Mouse (Mus musculus) cerebellum, adult 11-12 months (tissue): ENCODE measurements at regions not wholly inside any gene's neighbourhood (a gene's known extent, or its start where the extent isn't known, plus 50 kb on each side); places are given as distances from the start of the nearest gene placed in this dataset.
A peak's percentile ranks its signal among the peaks of the same experiment; 100 is the strongest.
"Not testable (repeated sequence)": the region's sequence is repeated elsewhere in the genome, so short reads cannot be mapped to it uniquely, and the experiment has no call there.

Experiments used
- DNase-seq: peaks from one replicate; pipeline ENCODE4 v3.0.0; 2022

DNA sequence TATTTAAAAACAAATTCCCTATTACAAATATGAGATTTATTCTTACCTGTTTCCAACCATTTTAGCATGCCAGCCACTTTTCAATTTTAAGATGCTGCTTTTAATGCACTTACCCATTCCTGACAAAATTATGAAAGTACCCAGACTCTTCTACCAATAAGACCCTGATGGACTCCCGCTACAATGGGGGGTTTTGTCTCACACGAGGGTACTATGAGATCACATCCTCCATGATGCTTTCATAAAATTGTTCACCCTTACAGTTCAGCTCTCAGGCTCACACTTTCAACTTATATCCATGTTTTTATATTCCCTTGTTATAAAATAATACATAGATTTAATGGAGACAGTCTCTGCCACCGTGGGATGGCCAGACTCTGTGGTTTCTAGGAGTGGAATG is 68.1 kb upstream of the Adamts18 start:
- no peak for DNase-seq

DNA sequence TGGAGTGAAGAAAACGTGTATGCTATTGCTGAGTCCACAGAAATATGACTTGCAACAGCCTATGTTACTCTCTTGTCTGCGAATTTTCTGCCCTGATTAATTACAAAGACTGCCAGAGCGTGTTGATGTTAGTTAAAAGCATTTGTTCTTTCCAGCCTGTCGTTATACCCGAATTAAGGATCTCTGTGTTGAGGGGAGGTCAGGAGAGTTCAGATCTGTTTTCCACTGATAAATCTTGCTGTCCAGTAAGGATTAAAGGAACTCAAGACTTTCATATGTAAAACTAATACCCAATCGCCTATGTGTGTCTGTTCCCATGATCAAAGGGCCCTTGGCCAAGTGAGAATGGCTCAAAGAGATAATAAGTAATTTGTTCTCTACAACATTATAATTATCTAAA is 68.7 kb upstream of the Adamts18 start:
- DNase-seq = no peak

DNA sequence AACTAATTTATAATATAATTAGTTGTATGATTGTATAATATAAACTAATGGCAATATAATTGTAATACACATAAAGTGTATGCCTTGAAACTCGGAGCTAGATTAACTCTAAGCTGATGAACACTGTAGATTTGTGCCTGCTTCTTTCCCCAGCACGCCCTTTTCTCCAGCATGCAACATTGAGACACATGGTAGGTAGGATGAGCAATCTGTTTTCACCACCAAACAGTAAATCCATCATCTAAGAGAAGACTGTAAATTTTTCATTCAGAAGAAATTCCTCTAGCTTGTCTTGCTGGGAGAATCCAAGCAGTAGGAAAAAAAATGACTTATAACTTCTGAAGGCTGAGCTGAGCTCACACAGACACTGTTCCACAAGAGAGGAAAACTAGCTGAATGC is 71.8 kb upstream of the Adamts18 start:
- no peak for DNase-seq

DNA sequence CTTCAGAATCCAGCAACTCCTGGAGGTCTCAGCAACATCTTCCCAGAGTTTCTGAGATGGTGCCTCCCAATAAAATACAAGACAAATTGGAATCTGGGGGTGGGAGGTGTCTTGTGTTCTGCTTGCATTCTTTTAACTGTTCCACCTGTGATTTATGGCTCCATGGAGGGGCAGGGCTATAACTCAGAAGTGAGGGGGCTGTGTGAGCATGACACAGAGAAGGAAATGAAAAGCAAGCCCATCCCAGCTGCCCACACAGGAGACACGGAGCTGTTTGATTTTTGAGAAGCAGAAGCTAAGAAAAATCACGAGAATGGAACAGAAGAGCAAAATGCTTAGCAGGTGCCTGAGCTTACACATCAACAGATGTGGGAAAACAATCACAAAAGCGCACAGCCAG is 74.8 kb upstream of the Adamts18 start:
- DNase-seq = no peak

DNA sequence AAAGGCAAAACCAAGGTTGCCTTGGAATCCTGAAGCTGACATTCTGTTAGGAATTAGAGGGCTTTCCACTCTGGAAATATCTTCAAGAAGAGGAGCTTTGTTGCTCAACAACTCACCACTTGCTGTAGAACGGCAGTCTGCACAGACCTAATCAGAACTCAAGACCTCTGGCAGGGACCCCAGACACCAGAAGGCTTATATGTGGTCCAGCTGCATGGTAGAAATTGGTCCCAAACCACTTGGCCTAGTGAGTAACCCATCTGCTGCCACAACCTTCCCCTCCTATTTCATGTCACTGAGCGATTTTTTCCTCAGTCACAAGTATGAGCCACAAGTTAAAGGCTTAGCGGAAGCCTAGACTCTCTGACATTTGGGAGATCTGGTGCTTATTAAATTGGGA is 105.2 kb upstream of the Adamts18 start:
- DNase-seq = no peak

DNA sequence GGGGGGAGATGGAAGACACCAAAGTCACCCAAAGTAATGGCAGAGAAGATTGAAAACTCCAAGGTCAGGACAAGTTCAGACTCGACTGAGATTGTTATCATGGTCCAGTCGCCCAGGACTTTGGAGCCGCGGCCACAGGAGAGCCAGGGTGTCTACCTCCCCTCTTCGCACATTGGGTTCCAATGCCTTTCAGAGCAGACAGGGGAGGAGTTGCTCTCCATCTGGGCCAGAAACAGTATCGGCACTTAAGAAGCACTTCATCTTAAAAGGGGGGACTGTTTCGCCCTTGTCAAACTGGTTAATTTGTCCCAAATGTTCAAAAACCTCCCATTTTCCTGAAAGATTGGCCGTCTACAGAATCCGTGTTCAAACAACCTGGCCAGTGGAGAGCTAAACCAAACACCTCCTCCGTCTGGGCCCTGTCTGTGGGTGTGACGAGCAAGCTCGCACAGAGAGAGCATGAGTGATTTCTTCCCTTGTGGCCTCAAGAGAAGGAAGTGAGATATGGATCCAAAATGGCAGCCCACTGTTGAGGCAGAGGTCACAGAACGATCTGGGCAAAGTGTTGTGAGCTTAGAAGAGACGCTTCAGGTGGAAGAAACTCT is 108.0 kb upstream of the Adamts18 start:
- DNase-seq = no peak

DNA sequence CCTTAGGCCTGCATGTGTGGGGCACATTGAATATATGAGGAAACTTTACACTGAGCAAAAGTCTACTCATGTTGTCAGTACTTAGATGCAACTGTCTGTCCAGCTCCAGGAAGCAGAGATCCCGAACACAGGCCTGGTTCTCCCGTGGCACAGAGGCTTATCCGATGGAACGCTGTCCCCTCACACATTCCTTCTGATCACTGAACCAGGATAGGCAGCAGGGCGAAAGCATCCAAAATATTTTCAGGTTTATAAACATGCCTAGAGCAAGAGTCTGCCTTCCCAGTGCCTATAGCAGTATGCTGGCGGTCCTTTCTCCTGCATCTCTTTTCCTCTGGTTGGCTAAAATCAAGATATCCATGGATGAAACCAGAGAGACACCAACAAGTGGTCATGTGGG is 109.3 kb upstream of the Adamts18 start:
- no peak for DNase-seq

DNA sequence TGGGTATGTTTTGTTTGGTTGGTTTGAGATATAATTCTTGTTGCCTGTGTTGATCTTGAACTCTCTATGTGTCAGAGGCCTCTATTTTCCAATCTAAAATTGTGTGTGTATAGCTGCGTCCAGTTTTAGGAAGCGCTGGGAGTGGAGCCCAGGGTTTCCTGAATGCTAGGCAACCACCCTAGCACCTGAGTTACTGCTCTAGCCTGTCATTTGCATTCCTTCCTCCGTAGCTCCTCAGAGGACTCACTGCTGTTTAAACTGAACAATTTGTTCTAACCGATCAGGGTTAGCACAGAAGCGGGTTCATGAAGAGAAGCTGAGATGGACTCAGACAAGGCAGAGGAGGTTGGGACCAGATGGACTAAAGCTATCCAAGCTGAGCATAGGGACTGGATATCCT is 127.3 kb upstream of the Adamts18 start:
- DNase-seq = no peak

DNA sequence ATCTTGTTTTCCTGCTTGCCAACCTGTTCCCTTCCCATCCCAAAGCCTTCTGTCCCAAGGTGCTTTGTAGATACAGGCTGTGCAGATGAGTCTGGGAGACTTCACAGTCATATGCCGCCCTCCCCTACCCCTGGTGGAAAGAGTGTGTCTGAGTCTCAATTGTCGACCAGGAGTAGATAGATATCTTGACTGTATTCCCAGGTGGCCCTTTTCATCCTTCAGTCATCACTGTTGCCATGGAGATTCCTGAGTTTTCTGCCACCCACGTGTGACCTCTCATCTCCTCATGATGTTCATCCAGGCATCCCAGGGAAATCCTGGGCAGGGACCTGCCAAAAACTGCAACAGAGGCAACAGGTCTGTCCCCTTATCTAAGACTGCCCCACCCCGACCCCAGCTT is 128.1 kb upstream of the Adamts18 start:
- no peak for DNase-seq

DNA sequence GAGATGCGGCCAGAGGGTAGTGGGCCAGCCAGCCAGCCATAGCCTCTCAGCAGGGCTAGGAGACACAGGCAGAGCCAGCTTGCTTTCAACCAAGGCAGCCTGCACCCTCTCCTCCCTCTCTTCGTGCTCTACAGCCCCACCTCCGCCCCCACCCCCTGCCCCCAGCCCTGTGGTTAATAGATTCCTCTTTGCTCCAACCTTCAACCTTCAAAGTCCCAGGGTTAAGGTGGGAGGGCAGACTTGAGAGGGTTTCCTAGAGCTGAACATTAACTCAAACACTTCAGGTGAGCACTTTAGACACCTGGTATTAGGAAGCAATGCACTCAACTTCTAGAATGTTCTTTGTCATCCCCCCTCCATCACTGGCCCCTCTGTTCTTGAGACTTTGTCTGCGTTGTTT is 128.5 kb upstream of the Adamts18 start:
- DNase-seq = no peak

DNA sequence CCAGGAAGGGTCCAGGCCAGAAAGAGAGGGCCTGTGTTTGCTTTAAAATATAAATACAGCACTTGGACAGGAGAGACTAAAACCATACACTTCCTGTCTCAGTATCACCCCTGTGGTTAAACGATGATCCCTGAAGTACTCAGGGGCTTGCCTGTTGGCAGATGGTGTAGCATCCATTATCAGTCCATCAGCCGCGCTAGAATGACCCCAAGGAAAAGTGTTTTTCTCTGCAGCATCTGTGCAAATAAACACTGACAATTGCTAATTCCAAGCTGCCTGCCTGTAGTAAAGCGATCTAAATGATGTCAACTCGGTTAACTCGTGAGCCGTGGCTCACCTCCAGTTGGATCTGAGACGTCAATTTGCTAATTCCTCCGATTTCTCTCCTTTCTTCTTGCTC is 130.4 kb upstream of the Adamts18 start:
- DNase-seq = no peak

DNA sequence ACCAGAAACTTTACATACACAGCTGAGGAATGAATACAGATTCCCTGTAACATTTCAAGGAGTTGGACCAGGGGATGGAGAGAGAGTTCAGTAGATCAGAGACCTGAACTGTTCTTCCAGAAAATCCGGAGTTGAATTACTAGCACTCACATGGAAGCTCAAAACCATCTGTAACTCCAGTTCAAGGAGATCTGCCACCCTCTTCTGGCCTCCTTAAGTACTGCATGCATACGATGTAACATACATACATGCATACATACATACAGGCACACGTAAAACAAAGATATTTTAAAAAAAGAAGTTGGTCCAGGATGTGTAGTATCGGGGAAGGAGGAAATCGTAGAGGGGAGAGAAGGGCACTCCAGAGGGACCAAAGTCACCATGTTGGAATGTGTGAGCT is 131.3 kb upstream of the Adamts18 start:
- DNase-seq = no peak

DNA sequence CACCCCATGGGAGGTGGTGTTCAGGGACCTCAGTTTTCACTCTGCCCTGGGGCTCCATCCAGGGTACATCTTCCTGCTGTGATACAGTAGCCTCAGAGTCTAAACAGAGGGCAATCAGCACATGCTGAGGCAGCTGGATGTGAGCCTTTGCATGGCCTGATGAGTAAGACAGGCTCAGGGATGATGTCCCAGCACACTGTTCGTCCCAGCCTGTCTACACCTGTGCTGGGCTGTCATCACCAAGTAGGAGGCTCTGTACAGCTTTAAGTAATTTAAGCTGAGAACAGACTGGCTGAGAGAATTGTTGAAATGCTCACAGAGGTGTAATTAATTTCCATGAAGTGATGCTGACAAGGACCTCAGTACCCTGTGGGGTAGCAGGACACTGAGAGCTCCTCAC is 132.8 kb upstream of the Adamts18 start:
- no peak for DNase-seq

DNA sequence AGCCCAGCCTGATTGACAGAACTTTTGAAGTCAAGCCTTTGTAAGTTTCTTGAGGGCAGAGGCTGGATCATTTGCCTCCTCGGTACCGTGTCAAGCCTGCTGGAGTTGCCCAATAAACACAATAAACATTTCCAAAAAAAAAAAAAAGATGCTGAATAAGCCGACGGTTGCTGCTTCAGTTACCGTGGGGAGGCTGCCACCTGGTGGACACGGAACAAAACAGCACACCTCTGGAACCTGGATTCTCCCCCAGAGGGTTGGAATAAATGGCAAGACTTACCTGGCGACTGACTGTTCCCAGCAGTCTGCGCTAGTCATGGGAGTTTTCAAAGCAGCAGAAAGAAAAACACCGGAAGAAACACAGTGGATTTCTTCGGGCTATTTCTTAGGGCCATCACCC is 136.3 kb upstream of the Adamts18 start:
- peak; percentile 51 for DNase-seq

DNA sequence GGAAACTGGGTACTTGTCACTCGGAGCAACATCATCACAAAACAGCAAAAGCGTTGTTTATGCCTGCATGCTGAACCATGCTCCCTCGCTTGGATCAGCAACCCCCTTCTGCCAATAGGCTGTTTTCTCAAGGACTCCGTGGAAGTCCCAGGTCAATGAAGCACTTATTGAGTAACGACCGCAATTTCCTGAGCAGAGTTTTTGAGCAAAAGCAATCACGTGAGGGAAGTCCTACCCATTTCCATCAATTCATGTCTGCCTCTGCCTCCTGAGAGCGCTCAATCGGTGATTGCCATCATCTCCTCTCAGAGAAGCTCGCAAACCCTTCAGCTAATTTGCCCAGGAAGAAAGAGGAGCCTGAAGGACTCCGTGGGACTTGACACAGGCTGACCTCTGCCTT is 136.9 kb upstream of the Adamts18 start:
- DNase-seq = no peak

DNA sequence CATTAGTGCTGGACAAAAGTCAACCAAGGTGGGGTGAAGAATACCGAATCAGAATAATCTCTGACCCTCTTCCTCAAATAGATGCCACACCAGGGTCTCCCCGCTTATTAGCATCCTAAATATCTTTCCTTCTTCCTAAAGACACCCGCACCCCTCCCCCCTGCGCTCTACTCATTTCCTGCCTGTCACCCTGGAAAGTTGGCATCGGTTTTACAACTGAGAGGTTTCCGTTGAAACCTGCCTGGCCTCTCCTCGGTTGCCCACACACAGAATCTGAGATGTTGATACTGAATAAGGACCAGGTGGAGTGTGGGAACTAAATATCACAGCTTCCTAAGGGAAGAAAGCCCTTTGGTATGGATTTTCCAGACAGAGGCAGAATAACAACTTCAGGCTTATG is 137.4 kb upstream of the Adamts18 start:
- no peak for DNase-seq

DNA sequence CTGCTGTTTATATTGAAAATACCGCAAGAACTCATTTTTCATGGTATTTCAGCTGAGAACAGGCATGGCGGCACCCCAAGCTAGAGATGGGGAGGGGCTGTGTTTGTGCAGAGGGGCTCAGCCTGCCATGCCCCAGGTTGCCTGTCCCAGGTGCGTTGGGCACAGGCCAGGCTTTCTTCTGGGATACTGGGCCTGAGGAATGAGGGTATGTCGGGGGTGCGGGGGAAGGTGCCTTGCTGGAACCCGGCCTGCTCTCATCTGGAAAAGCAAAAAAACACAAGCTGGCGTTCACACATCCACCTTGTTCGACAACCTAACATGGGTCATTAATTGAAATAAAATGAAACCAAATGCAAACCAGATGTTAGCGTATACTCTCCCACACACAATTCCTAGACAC is 142.2 kb upstream of the Adamts18 start:
- no peak for DNase-seq

DNA sequence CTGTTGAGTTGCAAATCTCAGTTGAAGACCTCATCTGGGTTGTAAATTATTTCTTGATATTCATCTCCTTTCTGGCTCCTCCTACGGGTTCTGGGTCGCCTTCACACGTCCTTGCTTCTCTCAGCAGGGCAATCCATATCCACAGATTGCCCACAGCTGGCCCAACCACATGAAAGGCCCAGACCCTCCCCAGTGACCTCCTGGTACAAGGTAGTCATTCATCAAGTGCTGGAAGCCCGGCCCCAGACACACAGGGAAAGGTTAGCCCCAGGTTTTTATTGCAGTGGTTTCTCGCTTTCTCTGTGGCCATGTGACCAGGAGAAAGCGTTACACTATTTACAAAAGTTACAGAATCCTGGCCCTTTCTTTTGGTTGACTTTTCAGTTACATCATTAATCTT is 134.5 kb upstream of the Nudt7 start:
- no peak for DNase-seq

DNA sequence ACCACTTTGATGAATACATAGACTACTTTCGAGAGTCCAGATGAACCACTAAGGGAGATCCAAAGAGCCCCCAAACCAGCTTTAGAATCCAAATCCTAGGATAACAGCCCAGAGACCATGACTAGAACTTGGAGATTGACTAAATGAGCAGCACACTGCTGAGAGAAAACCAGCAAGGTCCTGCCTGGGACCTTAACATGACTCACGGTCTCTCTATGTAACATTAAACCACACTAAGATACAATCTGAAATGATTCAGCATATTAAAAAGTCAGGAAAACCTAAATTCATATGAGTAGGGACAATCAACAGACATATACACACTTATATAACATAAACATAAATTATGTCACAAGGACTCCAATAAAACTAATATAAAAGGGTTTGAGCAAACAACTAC is 131.7 kb upstream of the Nudt7 start:
- no peak for DNase-seq

DNA sequence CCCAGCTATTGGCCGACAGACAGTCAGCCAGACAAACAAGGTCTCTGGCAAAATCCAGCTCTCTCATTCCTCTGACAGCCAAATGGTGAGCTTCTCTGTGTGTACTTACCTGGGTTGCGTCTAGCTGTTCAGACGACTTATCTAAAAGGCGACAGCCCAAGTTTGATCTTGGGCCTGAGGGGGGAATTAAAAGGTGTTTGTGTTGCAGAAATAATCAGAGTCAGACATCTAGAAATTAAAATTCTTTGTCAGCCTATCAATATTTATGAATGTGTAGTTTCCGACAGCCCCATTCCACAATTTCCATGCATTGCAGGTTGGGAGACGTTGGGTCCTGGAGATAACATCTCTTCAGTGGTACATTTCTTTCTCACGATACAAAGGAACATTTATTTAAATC is 128.9 kb upstream of the Nudt7 start:
- no peak for DNase-seq

DNA sequence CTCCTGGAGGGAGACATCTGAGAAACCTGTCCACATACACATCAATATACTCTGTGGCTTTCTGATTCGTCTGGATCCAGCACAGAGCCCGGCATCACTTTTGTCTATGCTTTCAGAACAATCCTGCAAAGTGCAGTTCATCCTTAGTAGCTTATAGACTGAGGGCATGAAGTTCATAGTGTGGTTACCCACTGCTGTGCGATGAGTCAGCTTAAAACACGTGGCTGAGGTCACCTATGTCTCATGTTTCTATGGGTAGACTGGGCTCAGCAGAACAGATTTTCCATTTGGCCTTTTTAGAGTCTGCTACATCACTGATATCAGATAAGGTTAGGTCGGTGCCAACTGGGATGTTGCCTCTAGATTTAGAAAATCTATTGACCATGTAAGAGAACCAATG is 126.8 kb upstream of the Nudt7 start:
- DNase-seq = no peak

DNA sequence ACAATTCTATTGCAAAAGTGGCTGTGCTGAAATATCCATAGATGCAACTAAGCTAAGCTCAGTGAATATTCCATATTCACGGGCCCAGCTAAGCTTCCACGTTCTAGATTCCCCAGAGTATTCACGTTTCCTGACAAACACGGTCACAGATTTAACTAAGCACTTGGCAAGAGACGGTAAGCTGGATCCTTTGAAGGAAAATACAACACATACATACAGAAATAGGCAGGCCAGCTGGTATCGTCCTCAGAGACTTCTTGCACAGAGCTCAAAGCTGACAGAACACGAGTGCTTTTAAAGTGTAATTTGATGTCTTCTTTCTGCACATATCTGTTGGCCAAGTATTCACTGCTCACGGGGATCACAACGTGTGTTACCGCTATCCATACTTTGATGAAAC is 126.3 kb upstream of the Nudt7 start:
- DNase-seq = no peak

DNA sequence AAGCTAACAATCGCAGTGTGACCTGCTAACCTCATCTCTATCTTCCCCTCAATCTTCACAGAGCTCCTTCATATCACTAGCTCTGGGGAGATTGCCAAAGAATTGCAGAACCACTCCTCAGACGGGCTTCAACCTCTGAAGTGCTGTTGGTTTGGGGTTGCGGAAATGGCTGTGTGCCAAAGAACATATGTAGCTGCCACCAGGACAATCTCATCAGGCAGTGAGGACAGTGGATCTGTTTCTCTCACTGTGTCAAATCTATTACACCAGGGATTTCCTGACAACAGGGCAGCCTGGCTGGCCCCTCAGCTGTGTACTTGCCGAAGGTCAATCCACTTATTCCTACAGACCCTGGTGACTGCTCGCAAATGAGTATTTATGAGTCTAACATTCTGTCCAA is 115.0 kb upstream of the Nudt7 start:
- DNase-seq = no peak

DNA sequence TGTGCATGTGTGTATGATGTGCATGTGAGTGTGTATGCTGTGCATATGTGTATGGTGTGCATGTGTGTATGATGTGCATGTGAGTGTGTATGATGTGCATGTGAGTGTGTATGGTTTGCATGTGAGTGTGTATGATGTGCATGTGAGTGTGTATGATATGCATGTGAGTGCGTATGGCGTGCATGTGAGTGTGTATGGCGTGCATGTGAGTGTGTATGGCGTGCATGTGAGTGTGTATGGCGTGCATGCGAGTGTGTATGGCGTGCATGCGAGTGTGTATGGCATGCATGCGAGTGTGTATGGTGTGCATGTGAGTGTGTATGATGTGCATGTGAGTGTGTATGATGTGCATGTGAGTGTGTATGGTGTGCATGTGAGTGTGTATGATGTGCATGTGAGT is 103.2 kb upstream of the Nudt7 start:
- not testable (repeated sequence) for DNase-seq

DNA sequence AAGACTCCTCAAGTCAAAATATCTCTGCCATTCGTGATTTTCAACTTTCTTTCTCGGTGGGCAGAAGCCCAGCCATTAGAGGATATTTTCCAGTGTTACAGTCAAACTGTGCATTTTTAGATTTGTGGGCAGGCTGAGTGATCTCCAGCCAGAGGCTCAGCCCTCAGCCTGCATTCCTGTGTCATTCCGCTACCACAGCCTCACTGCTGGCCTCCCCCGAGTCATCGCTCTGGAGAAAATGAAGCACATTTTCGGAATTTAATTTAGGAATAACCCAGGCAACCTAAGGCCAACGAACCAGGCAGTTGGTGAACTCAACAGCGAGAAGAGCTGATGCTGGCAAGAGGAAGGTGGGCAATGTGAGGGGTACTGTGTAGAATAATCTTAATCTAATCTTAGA is 80.9 kb upstream of the Nudt7 start:
- DNase-seq = no peak

DNA sequence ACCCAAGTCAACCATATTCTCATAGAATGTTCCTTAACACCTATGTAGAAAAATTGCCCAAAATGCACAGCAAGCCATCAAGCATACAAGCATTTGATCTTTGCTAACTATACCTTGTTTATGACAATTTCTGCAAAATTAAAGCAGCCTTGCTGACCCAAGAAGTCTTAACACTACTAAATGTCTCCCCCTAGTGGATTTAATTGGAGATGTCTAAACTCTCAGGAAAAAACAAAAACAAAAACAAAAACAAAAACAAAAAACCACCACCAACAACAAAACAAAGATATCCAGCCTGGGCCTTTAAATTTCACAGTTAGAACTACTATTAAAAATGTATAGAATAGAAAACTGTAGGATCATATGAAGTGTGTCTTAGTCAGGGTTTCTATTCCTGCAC is 69.8 kb upstream of the Nudt7 start:
- DNase-seq = no peak
